Mouse (Mus musculus) MEL (cell line): ENCODE results near the gene Hsf5. TPM values are rescaled to one million over a fixed set of nuclear protein-coding genes. Genes with fewer than 3 reads are reported as not detected.

Experiments
- polyA plus RNA-seq, 2 experiments: library from polyadenylated mRNA; stranded (reverse) in 1 of 2; unstranded in 1 of 2; fragments of >175 nt in 1 of 2; fragments of >200 nt in 1 of 2; gene quantifications; 2 replicates each; pipeline versions ENCODE4 v1.2.1 to v1.2.4; 2012; ENCODE audit warnings: low replicate concordance in 2 of 2, low read depth in 1 of 2; ENCODE audit not compliant: insufficient read length in 2 of 2, insufficient read depth in 1 of 2, missing spikeins in 1 of 2
- total RNA-seq: library from RNA; depleted of rRNA; stranded (reverse); fragments of 300-350 nt; gene quantifications from 2 replicates; pipeline ENCODE4 v1.2.3, GENCODE M21; 2012; rRNA removed

The Hsf5 gene
- total and polyA plus RNA-seq, 3 experiments: 0.03 TPM; not detected in 2

Other genes starting within 250 kb of the Hsf5 start
- 1.5 and 2.5 TPM in 2 replicates for gene Rad51c, start 212.2 kb upstream of the Hsf5 start, total RNA-seq
- gene Rad51c, start 212.2 kb upstream of the Hsf5 start, polyA plus RNA-seq: 1 to 10 TPM in 1 of 2 experiments, not detected in 1; 1.9 TPM
- gene Tex14, start 212.1 kb upstream of the Hsf5 start, total RNA-seq: 0.23 and 0.42 TPM in 2 replicates
- under 1 TPM in 1 of 2 experiments, not detected in 1; 0.42 TPM for gene Tex14, start 212.1 kb upstream of the Hsf5 start, polyA plus RNA-seq
- not detected in 2 replicates for gene Gm11492, start 50.5 kb upstream of the Hsf5 start, total RNA-seq
- not detected for gene Gm11492, start 50.5 kb upstream of the Hsf5 start, polyA plus RNA-seq
- 1.0 and 1.5 TPM in 2 replicates for gene Sept4, start 48.3 kb upstream of the Hsf5 start, total RNA-seq
- 1 to 10 TPM in 1 of 2 experiments, not detected in 1; 2.4 TPM for gene Sept4, start 48.3 kb upstream of the Hsf5 start, polyA plus RNA-seq
- 25.0 and 32.4 TPM in 2 replicates for gene Mtmr4, start 25.0 kb upstream of the Hsf5 start, total RNA-seq
- gene Mtmr4, start 25.0 kb upstream of the Hsf5 start, polyA plus RNA-seq: 10 to 100 TPM in 1 of 2 experiments, not detected in 1; 25.9 TPM
- gene Rnf43, start 45.6 kb downstream of the Hsf5 start, total RNA-seq: 12.9 and 17.3 TPM in 2 replicates
- 10 to 100 TPM in 1 of 2 experiments, not detected in 1; 14.6 TPM for gene Rnf43, start 45.6 kb downstream of the Hsf5 start, polyA plus RNA-seq
- 301 and 332 TPM in 2 replicates for gene Supt4a, start 120.4 kb downstream of the Hsf5 start, total RNA-seq
- gene Supt4a, start 120.4 kb downstream of the Hsf5 start, polyA plus RNA-seq: 100 to 1,000 TPM in 1 of 2 experiments, not detected in 1; 223 TPM
- gene Tspoap1, start 143.4 kb downstream of the Hsf5 start, total RNA-seq: 3.7 and 5.2 TPM in 2 replicates
- 1 to 10 TPM in 1 of 2 experiments, not detected in 1; 8.6 TPM for gene Tspoap1, start 143.4 kb downstream of the Hsf5 start, polyA plus RNA-seq
- not detected in 2 replicates for gene Mpo, start 176.4 kb downstream of the Hsf5 start, total RNA-seq
- gene Mpo, start 176.4 kb downstream of the Hsf5 start, polyA plus RNA-seq: under 1 TPM in 1 of 2 experiments, not detected in 1; 0.13 TPM
- gene Lpo, start 211.1 kb downstream of the Hsf5 start, total RNA-seq: not detected in 2 replicates
- gene Lpo, start 211.1 kb downstream of the Hsf5 start, polyA plus RNA-seq: not detected
- gene Mks1, start 236.1 kb downstream of the Hsf5 start, total RNA-seq: 3.3 and 3.7 TPM in 2 replicates
- 1 to 10 TPM in 1 of 2 experiments, not detected in 1; 6.1 TPM for gene Mks1, start 236.1 kb downstream of the Hsf5 start, polyA plus RNA-seq